Mouse (Mus musculus): ENCODE results near the gene Arhgap45.

DNA sequence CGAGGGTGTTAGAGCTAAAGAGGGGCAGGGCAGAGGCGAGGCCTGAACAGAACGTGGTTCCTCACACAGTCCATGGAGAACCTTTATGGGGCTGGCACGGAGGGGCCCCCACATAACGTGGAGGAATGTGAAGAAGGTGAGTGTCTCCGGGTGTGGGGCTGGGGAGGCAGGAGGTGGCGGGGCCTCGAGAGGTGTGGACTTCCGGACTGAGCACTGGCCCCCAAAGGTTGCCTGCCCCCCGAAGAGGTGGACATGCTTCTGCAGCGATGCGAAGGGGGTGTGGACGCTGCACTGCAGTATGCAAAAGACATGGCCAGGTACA, 4.8 kb downstream of the Arhgap45 start:
- TF ChIP-seq POLR2A (IDR thresholded peaks at IDR 0.05; ENCODE audit: insufficient read depth, low read depth, low read length) (no peak), CTCF (IDR thresholded peaks at IDR 0.05) (no peak)

All from heart, adult 2 months (tissue).